Mouse (Mus musculus) urinary bladder, postnatal 0 days (tissue): Measurements from ENCODE around the gene Evx2. TPM values are rescaled to one million over a fixed set of nuclear protein-coding genes. Genes with fewer than 3 reads are reported as not detected.

Experiments
- microRNA-seq: library from miRNA; unstranded; fragments of <30 nt; microRNA quantifications from one replicate; pipeline ENCODE4, GENCODE M21; 2016
- polyA plus RNA-seq: library from polyadenylated mRNA; unstranded; fragments of >200 nt; fragmentation: Nextera tagmentation; extraction: Ambion mirVana; gene quantifications from 2 replicates; pipeline ENCODE4 v1.2.1, GENCODE M21; 2015

Evx2 gene
- polyA plus RNA-seq: 0.06 and 0.11 TPM in 2 replicates

GRCm38 (mm10) chr2:74659507-74660005, at the start of gene Evx2:
Gene Evx2 (minus strand): TSS chr2:74659557.

GRCm38 (mm10) chr2:74704393-74704998, 45.1 kb upstream of the Evx2 start, which contains the start of gene Hoxd8:
Gene Hoxd8 (plus strand): TSS chr2:74704615.

GRCm38 (mm10) chr2:74697567-74698121, 38.3 kb upstream of the Evx2 start, which contains the start of gene Hoxd9:
Gene Hoxd9 (plus strand): TSS chr2:74697727.

GRCm38 (mm10) chr2:74691022-74691951, 31.9 kb upstream of the Evx2 start, which contains the start of gene Hoxd10:
Gene Hoxd10 (plus strand): TSS chr2:74691924.

GRCm38 (mm10) chr2:74678891-74679595, 19.7 kb upstream of the Evx2 start, which contains the start of gene Hoxd11:
Gene Hoxd11 (plus strand): TSS chr2:74679557.

GRCm38 (mm10) chr2:74674881-74675665, 15.7 kb upstream of the Evx2 start, which contains the start of gene Hoxd12:
Gene Hoxd12 (plus strand): TSS chr2:74675013.

GRCm38 (mm10) chr2:74667842-74668357, 8.5 kb upstream of the Evx2 start, which contains the start of gene Hoxd13:
Gene Hoxd13 (plus strand): TSS chr2:74668310.

Small RNAs within 50 kb of the gene (microRNA-seq; reads per million reads assigned to microRNA genes)
- gene Gm44463: not detected

Other genes starting within 250 kb of the Evx2 start
- gene Lnpk, start 80.1 kb downstream of the Evx2 start, polyA plus RNA-seq: 10.1 and 16.9 TPM in 2 replicates
- gene Hoxd13, start 8.8 kb upstream of the Evx2 start, polyA plus RNA-seq: 6.6 and 8.8 TPM in 2 replicates
- 2.4 and 2.5 TPM in 2 replicates for gene Hoxd12, start 15.5 kb upstream of the Evx2 start, polyA plus RNA-seq
- gene Hoxd11, start 20.0 kb upstream of the Evx2 start, polyA plus RNA-seq: 3.0 and 3.9 TPM in 2 replicates
- 3.5 and 4.0 TPM in 2 replicates for gene Hoxd10, start 32.4 kb upstream of the Evx2 start, polyA plus RNA-seq
- 4.0 and 4.5 TPM in 2 replicates for gene Hoxd9, start 38.2 kb upstream of the Evx2 start, polyA plus RNA-seq
- 6.1 and 8.2 TPM in 2 replicates for gene Hoxd8, start 45.1 kb upstream of the Evx2 start, polyA plus RNA-seq
- 0.22 and 0.29 TPM in 2 replicates for gene Hoxd3, start 52.4 kb upstream of the Evx2 start, polyA plus RNA-seq
- 0.67 and 0.82 TPM in 2 replicates for gene Hoxd4, start 52.4 kb upstream of the Evx2 start, polyA plus RNA-seq
- gene Gm28230, start 67.2 kb upstream of the Evx2 start, polyA plus RNA-seq: not detected in 2 replicates
- gene Hoxd1, start 103.4 kb upstream of the Evx2 start, polyA plus RNA-seq: not detected in 2 replicates
- gene Mtx2, start 166.2 kb upstream of the Evx2 start, polyA plus RNA-seq: 78.2 and 79.1 TPM in 2 replicates